Mouse (Mus musculus) kidney, adult 11 months (tissue): Measurements from ENCODE around the gene Tssk6.
"Not testable (repeated sequence)": the region's sequence is repeated elsewhere in the genome, so short reads cannot be mapped to it uniquely, and the experiment has no call there.

Source experiments
- DNase-seq: peaks from one replicate; pipeline ENCODE4 v3.0.0; 2022

Tssk6 gene

DNA sequence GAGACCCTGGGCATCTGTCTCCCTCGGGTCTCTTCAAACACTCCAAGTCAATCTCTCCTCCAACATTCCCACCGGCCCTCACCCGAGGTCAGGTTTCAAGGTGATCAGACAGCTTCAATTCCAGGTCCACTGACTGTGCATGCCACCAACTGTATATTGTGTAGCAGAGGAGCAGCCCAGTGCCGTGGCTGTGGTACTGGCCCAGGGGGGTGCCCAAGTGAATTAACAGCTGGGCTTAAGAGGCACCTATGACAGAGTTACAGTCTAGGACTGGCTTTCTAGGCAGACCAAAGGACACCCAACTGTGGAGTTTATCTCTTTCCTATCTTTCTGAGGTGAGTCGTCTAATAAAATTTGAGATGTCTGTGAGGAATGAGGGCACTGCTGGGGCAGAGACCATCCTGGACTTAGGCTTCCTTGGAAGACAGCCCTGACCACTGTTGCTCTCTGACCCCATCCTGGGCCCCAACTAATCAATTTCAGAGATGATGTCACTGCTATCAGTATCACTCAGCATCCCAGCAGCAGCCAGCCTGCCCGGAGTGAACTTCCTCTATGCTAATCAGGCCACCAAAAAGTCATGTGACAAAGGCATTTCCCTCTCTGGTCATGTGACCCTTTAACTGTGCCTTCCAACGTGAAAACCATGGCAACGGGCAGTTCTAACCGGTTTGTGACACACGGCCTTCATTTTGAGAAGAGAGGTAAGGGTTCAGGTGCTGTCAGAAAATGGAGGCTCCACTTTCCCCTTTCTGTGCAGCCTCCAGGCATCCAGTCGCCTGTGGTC lies 18.1 kb downstream of the Tssk6 start:
- peak; percentile 88 for DNase-seq

DNA sequence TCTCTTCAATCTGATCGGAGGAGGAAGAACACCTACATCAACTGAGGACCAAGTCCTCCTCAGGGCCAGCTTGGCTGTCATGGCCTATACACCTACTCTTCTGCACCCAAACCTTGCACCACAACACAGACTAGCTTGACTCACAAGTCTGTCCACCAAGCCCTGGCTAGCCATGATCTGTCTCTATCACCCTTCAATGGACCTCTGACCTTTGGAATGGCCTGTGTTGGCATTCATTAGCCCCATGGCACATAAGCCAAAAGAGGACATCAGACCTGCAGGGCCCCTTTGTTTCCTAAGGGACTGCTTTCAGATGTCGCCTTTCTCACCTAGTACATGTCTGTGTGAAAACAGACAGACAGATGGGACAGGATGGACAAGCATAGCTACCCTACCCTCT lies 19.2 kb downstream of the Tssk6 start:
- peak; percentile 65 for DNase-seq

DNA sequence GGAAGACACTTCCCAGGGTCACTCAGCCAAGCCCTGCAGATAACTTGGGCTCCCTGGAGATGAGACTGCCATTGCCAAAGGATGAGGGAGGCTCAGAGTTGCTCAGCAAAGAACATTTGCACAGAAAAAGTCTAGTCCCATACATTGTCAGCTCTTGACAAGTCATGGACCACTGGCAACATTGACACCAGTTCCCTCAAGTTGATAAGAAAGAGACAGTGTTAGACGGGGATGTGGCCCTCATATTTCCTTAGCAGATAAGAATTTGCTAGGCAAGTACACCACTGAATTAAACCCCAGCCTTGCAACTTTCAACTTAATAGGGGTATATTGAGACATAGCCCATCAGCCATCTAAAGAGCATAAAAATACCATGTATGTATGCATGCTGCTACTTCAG lies 22.0 kb downstream of the Tssk6 start:
- no peak for DNase-seq

DNA sequence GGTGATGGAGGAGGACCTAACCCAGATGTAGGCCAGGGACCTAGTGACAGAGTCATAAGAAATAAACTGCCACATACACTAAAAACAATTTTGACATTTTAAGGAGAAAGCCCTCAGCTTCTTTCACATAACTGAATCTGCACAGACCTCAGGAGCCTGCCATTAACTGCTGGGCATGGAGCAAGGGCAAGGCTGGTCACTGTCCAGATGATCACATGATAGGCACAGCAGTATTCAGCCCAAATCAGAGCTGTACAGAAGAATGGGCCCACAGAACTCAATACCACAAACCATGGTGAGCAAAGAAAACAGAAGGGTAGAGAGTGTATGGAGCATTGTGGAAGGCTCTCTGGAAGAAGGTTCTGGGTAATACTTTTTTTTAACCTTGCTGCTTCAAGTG lies 24.9 kb downstream of the Tssk6 start:
- no peak for DNase-seq

DNA sequence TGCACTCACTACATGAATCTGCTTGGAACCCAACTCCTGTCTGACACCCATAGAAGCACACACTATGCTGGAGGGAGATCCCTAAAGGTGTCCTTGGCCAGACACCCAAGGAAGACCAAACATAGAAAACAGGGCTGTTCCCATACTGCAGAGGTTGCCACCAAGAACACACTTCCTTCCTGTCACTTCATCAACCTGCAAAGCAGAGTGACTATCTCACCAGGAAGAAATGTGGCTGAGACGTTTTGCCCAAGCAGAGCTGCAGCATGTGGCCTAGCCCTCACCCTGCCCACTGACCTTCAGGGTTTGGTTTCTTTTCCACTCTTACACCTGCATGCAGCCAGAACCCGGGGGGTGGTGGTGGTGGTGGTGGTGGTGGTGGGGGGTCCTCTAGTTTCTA lies 31.8 kb downstream of the Tssk6 start:
- DNase-seq: no peak

DNA sequence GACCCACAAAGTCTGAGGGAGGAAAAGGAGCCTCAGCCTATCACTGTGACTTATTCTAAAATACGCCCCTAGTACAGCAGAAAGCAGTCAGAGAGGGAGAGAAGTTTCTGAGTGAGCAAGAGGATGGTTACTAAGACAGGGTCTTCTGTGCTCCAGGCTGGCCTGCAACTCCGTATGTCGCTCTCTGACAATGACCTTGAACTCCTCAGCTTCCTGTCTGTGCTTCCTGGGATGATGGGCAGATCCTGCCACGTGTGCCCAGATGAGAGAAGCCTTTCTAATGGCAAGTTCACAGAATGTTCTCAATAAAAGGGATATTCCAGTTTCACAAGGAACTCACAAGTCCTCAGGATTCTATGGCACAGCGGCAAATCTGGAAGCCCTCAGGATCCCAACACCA lies 32.6 kb downstream of the Tssk6 start:
- no peak for DNase-seq

DNA sequence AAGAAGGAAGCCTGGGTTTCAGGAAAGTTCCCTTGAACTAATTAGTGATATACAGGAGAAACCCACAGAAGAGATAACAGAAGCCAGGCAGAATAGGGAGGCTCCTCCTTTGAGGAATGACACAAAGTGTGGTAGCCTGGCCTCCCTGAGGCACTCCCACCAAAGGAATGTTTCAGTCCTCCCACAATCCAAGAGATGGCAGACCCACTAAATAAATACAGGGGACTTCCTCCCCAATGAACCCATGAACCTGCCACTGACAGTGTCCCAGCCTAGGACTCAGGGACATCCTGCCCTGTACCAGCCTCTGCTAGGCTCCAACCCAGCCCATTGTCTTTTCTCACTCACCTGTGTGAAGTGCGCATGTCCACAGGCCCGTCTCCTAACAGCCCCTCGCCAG lies 33.4 kb downstream of the Tssk6 start:
- DNase-seq: no peak

DNA sequence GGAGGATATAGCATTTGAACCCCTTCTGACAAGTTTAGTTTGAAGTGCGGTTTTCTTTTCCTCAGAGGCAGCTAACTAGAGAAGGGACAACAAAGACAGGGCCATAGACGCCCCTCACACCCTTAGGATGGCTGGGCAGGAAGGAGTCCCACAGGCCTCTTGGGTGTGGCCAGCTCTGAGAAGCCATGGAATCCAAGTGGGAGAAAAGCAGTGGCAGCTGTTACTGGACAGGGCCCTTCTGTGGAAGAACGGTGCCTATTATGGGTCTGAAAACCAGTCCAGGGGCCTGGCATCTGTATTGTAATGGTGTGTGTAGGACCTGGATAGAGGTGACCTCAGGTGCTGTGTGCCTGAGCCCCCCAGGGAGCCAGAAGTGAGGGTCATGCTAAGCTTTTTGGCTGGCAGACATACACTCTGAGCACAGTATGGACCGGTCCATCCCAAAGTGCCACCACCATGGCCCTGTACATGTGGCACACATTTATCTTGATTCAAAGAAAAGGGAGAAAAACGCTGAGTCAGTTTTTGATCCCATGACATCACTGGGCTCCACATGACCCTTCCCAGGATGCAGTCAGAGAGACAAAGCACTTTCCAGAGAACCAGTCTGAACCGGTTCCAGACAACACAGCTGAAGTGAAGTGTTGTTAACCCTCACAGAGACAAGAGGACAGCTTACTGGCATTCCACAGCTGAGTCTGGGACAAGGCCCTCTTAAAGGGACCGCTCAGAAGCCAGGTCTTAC lies 34.2 kb downstream of the Tssk6 start:
- DNase-seq: peak; percentile 67

DNA sequence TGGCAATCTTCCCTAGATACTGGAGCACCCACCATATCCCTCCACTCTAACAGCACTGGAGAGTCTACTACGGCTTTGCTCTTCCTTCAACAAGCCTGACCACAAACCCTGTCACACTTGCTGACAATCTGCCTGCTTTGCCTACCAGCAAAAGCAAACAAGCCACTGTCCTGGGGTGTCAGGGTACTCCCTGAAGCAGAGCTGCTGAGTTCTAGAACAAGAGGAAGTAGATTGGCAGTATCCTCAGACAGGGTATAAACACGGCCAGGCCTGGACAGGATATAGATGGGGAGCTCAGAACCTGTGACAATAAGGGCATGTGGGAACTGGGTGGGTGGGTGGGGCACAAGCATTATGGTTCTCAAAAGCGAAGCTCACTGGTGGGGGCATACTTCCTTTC lies 35.5 kb downstream of the Tssk6 start:
- no peak for DNase-seq

DNA sequence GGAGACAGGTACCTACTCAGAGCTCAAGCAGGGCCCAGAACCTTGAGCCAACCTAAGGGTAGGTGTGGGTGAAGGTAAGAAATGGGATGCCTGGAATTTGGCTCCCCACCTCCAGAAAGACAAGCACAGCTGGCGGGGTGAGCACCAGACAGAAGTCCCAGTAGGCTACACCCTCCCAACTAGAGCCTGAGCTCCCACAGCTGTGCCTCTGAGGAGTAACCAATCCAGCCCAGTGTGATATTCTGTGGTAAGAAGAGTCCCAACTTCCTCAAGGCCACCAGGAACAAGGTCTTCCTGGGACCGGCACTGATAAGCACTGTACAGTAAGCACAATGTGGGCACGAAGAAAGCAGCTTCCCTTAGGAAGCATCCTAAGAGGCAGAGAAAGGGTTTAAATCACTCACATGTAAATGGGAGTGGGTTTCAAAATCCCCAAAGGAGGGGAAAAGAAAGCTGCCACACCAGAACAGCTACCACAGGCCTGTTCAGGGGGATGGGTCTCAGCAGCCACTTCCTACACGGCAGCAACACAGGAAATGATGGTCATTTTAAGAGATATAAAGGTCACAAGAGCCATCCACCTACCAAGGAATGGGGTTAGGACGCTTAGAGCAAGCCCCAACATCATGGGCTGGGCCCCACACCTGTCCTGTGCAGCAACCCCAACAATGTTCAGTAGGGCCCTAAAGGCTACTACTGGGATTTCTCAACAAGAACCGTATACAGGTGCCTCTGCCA lies 36.4 kb downstream of the Tssk6 start:
- DNase-seq: no peak

DNA sequence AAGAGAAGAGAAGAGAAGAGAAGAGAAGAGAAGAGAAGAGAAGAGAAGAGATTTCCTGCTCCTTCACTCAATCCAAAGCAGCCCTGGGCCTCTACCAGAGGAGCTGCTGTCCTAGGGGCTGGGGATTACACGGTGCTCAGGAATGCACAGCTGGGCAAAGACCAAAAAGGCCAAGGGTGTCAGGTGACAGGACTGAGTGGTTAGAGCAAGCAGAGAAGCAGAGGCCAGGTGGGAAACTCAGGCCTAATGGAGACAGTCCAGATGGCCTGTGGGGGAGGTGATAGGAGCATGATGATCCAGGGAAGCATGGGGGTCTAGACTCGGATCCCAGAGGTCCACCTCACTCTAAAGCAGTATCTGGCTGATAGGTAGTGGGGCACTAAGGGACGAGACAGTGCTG lies 37.6 kb downstream of the Tssk6 start:
- DNase-seq: peak; percentile 81

DNA sequence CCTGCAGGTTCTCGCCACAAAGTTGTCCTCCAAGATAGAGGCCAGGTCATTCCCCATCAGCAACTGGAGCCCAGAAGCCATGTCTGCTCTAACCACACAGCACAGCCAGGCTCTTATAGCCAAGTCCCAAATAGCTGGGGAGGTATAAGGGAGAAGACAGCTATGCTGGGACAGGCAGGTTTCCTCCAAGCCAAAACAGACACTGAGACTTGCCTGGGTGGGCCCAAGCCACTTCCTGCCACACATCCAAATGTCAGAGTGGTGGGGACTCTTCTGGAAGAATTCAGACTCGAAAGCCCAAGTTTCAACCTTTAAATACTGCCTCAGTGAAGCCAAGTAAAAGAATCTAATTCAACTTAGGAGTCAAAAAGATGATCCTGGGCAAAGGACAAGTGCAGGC lies 38.4 kb downstream of the Tssk6 start:
- DNase-seq: no peak

DNA sequence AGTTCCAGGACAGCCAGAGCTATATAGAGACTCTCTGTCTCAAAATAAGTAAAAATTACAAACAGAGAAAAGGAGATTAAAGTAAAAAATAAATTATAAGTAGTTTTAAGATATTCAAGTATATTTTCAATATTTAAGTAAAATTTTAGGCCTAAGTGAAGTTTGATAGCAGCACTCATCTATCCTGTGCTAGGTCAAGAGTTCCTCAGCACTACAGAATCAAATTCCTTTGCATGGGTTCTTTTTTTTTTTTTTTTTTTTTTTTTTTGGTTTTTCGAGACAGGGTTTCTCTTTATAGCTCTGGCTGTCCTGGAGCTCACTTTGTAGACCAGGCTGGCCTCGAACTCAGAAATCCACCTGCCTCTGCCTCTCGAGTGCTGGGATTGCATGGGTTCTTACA lies 40.5 kb downstream of the Tssk6 start:
- not testable (repeated sequence) for DNase-seq

DNA sequence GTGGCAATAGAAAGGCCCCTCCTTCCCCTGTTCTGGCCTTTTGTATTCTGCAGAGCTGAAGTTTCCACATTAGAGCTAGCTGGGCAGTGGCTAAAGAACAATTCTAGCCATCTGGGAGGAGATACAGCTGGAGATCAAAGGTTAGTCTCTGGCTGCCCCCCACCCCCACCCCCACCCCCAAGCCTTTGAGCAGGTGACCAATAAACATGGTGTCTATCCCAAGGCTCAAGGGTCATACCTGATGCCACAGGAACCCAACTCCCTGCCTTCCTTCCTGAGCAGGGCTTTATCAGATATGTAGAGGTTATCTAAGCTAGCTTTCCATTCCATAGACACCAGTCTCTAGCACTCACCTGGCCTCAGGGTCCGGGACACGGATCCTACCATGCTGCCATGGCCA lies 48.3 kb downstream of the Tssk6 start:
- no peak for DNase-seq
